Mouse (Mus musculus) liver, adult 2 months (tissue): ENCODE data around the gene Map2k7. TPM values are rescaled to one million over a fixed set of nuclear protein-coding genes. Genes with fewer than 3 reads are reported as not detected.

Experiments
- DNase-seq: peaks from one replicate; pipeline ENCODE4 v3.0.0-alpha.2; 2011; ENCODE audit warnings: low read depth, low spot score; ENCODE audit errors: extremely low read depth
- H3K27ac ChIP-seq: fragments of 200-500 bp; replicated peaks from 2 replicates; pipeline ENCODE4 v1.5.1; 2012; ENCODE audit warnings: low read depth, mild to moderate bottlenecking, control low read depth, inconsistent platforms, low read length; ENCODE audit not compliant: insufficient read depth
- H3K27me3 ChIP-seq: fragments of 200-500 bp; 2 replicates; pipeline ENCODE4 v1.6.1; 2012; ENCODE audit warnings: mild to moderate bottlenecking, moderate library complexity, low read length, inconsistent platforms; ENCODE audit not compliant: control insufficient read depth, insufficient read depth
- H3K36me3 ChIP-seq: fragments of 200-500 bp; 2 replicates; pipeline ENCODE4 v1.6.1; 2012; ENCODE audit warnings: low read length, inconsistent platforms; ENCODE audit not compliant: control insufficient read depth, insufficient read depth
- H3K4me1 ChIP-seq: fragments of 200-500 bp; 2 replicates; pipeline ENCODE4 v1.6.1; 2011; ENCODE audit warnings: low read length; ENCODE audit not compliant: control insufficient read depth, insufficient read depth
- H3K4me3 ChIP-seq: fragments of 200-500 bp; 2 replicates; pipeline ENCODE4 v1.5.1; 2011; ENCODE audit warnings: low read depth, mild to moderate bottlenecking, control low read depth, low read length, moderate library complexity; ENCODE audit not compliant: insufficient read depth
- H3K79me2 ChIP-seq: fragments of 200-500 bp; 2 replicates; pipeline ENCODE4 v1.6.1; 2012; ENCODE audit warnings: inconsistent platforms, mild to moderate bottlenecking, low read length, moderate library complexity; ENCODE audit not compliant: control insufficient read depth, insufficient read depth
- H3K9ac ChIP-seq: fragments of 200-500 bp; 2 replicates; pipeline ENCODE4 v1.6.1; 2012; ENCODE audit warnings: low read depth, mild to moderate bottlenecking, control low read depth, inconsistent platforms, low read length
- CTCF ChIP-seq: fragments of 200-500 bp; IDR thresholded peaks from 2 replicates; pipeline ENCODE4 v1.5.1; 2011; ENCODE audit warnings: low read depth, low read length, control low read depth
- POLR2A ChIP-seq: fragments of 200-500 bp; IDR thresholded peaks from 2 replicates; pipeline ENCODE4 v1.6.1; 2011; ENCODE audit warnings: low read length, control low read depth; ENCODE audit not compliant: insufficient read depth; ENCODE audit errors: extremely low read depth
- whole genome bisulfite sequencing: fragments of 180-500 bp; shearing (Covaris S2); methylation state at CpG from one replicate; pipeline ENCODE4 v1.1.7; 2018; 5-methylcytosine and 5-hydroxymethylcytosine counted together
- polyA plus RNA-seq: library from polyadenylated mRNA; depleted of rRNA; stranded (reverse); fragments of >200 nt; gene quantifications from 2 replicates; pipeline ENCODE4 v1.2.3, GENCODE M21; 2012; rRNA removed
- total RNA-seq: library from RNA; depleted of rRNA; stranded (reverse); fragments of >200 nt; gene quantifications from 2 replicates; pipeline ENCODE4 v1.2.3, GENCODE M21; 2014; rRNA removed

The Map2k7 gene
- 9.5 and 12.4 TPM in 2 replicates for total RNA-seq
- polyA plus RNA-seq: 23.3 and 26.1 TPM in 2 replicates

DNA sequence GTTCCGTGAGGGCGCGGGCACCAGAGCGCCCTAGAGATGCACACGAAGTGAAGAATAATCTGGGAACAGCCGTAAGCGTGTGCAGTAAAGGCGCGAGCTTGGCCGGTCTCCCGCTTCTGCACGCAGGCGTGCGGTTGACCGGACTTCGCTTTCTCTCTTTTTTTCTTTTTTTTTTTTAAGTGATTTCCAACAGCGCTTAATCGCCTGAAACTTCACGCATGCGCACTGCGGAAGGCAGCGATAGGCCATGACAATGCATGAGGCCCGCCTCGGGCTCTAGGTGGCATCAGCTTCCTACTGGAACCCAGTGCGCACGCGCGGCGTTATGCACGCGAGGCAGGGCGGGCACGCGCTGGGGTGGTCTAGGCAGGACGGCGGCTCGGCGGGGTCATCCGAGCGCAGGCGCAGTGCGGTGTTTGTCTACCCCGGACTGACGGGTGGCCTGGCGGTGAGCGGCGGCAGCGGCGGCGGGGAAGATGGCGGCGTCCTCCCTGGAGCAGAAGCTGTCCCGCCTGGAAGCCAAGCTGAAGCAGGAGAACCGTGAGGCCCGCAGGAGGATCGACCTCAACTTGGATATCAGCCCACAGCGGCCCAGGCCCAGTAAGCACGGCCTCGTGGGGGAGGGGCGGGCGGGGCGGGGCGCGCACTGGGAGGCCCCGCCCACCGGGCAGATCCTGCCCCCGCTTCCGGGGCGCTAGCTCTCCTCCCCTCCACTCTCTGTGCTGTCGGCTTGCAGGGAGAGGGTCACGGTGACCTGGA is at the start of gene Map2k7, which contains the start of gene Gm49320:
Map2k7 (plus strand) TSS at position 307 of the 759 bp plus-strand sequence.
Gm49320 (plus strand) TSS at position 432 of the 759 bp plus-strand sequence.
- H3K9ac ChIP-seq: peak within 1 kb of the TSS; percentile 83
- H3K4me3 ChIP-seq: peak within 1 kb of the TSS; percentile 78
- TF ChIP-seq CTCF (peak; percentile 53), POLR2A (peak; percentile 80)
- no peaks in the 10 kb centered on the region for H3K27me3 ChIP-seq
- H3K36me3 ChIP-seq: peaks cover 2% of the 10 kb centered on the region
- H3K79me2 ChIP-seq: peaks cover 12% of the 10 kb centered on the region; the same call in 1 of the 2 replicates
- peak; percentile 95 for DNase-seq
- H3K4me1 ChIP-seq: peaks cover 10% of the 10 kb centered on the region
- peak within 1 kb of the TSS; percentile 89 for H3K27ac ChIP-seq
- WGBS: under 1% methylated on average over 67 of the region's 71 CpGs

DNA sequence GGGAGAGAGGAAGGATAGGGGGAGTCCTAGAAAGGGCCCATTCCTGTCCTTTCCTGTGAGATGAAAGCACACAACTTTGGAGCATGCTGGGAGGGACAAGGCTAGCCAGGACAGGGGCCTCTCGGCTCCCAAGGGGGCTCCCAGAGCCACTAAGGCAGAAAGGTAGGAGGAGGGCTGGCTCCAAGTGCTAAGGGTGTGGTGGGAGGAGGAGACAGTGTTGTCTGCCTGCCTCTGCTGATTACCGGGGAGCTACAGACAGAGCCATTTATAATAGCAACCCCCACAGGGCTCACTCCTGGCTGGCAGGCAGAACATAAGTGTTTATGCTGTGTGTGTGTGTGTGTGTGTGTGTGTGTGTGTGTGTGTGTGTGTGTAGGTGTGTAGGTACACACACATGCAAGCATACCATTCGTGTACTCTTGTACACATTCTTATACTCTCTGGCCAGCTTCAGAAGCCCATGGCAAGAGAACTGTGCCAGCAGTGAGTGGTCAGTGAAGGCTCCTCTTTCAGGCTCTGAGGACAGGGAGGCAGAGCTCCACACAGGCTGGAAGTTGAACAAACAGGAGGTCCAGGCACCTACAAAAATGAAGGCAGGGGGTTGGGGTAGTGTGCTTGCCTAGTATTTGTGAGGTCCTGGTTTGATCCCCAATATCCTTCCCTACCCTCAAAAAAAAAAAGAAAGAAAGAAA is 49.4 kb upstream of the Map2k7 start:
- Histone ChIP-seq H3K27me3 (no peaks in the 10 kb centered on the region), H3K9ac (no peak overlapping the region), H3K4me1 (peaks cover 5% of the 10 kb centered on the region), H3K36me3 (peaks cover 1% of the 10 kb centered on the region; the same call in 1 of the 2 replicates), H3K4me3 (no peak overlapping the region), H3K79me2 (no peaks in the 10 kb centered on the region), H3K27ac (no peak overlapping the region)
- TF ChIP-seq CTCF: no peak
- no peak for TF ChIP-seq POLR2A
- no peak for DNase-seq
- 70% methylated on average over 3 of the region's 3 CpGs for WGBS

DNA sequence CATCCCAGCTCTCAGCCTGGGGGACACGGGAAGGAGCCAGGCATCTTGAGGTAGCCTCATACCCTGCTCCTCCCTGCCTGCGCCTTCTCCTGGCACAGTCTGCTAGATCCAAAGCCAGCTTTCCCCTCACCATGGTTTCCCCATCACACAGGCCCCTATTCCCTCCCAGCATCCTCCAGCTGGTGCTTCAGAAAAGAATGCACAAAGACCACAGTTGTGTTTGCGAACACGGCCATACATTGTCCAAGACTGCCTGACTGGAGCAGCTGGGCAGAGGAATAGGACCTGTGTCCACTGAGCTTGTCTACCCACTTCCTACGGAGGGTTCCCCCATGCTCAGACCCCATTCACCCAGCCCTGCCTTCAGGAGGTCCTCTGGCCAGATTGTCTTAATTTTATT is 46.2 kb upstream of the Map2k7 start:
- TF ChIP-seq POLR2A (no peak), CTCF (no peak)
- H3K36me3 ChIP-seq: no peaks in the 10 kb centered on the region
- H3K79me2 ChIP-seq: no peaks in the 10 kb centered on the region
- no peak overlapping the region for H3K27ac ChIP-seq
- no peaks in the 10 kb centered on the region for H3K27me3 ChIP-seq
- 85% methylated on average over 5 of the region's 5 CpGs for WGBS
- H3K4me3 ChIP-seq: no peak overlapping the region
- no peak for DNase-seq
- H3K9ac ChIP-seq: no peak overlapping the region
- H3K4me1 ChIP-seq: peaks cover 1% of the 10 kb centered on the region; the same call in 1 of the 2 replicates

DNA sequence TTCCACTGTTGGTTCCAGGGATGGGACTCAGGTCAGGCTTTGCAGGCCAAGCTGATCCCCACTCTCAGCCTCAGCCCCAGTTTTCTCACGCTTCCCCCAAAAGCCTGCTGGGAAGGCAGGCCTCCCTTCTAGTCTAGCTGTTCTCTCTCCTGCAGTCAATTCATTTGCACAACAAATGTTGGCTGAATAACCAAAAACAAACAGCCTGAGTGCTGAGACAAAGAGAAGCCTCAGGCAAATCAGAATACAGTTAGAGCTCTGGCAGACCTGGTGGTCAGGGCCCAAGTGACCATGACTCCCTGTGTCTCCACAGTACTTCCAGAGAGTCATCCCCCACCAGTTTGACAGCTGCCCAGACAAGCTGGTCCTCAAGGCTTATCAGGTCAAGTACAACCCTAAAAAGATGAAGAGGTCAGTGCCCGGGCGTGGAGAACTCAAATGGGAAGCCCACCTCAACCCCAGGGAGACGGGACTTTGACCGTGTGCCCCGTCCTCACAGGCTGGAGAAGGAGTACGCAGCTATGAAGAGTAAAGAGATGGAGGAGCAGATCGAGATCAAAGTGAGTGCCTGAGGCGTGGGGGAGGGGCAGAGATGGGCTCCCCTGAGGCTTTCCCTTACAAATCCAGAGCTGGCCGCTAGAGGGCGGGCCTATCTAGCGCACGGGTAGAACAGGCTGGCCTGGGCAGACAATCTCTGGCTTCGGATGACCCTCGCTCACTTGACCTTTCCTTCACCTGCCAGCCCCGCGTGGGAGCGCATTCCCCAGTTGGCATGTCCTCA is 45.5 kb upstream of the Map2k7 start:
- DNase-seq: peak; percentile 75
- H3K36me3 ChIP-seq: no peaks in the 10 kb centered on the region
- no peak overlapping the region for H3K27ac ChIP-seq
- H3K4me1 ChIP-seq: peaks cover 1% of the 10 kb centered on the region; the same call in 1 of the 2 replicates
- H3K27me3 ChIP-seq: no peaks in the 10 kb centered on the region
- TF ChIP-seq POLR2A: no peak
- peak; percentile 97 for TF ChIP-seq CTCF
- 17% methylated on average over 18 of the region's 18 CpGs for WGBS
- no peak overlapping the region for H3K4me3 ChIP-seq
- H3K79me2 ChIP-seq: no peaks in the 10 kb centered on the region
- H3K9ac ChIP-seq: no peak overlapping the region

DNA sequence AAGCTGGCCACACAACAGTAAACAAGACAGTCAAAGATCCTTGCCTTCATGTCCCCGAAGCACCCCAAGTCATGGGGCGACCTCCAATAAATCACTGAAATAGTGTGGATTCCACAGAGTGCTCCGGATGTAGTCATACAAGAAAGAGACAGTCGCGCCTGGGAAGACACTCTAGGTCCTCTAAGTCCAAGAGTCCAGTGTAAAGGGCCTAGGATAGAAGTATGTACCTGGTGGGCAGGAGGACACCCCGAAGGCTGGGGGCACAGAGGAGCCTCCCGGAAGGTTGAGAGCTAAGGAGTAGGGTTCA is 45.0 kb upstream of the Map2k7 start:
- 31% methylated on average over 7 of the region's 7 CpGs for WGBS
- DNase-seq: no peak
- Histone ChIP-seq H3K27me3 (no peaks in the 10 kb centered on the region), H3K79me2 (no peaks in the 10 kb centered on the region), H3K4me1 (peaks cover 1% of the 10 kb centered on the region; the same call in 1 of the 2 replicates), H3K27ac (no peak overlapping the region), H3K9ac (no peak overlapping the region), H3K36me3 (no peaks in the 10 kb centered on the region), H3K4me3 (no peak overlapping the region)
- no peak for TF ChIP-seq CTCF
- no peak for TF ChIP-seq POLR2A
